Mouse (Mus musculus): ENCODE measurements around the gene Cabp7.
A peak's percentile ranks its signal among the peaks of the same experiment; 100 is the strongest.

The Cabp7 gene

DNA sequence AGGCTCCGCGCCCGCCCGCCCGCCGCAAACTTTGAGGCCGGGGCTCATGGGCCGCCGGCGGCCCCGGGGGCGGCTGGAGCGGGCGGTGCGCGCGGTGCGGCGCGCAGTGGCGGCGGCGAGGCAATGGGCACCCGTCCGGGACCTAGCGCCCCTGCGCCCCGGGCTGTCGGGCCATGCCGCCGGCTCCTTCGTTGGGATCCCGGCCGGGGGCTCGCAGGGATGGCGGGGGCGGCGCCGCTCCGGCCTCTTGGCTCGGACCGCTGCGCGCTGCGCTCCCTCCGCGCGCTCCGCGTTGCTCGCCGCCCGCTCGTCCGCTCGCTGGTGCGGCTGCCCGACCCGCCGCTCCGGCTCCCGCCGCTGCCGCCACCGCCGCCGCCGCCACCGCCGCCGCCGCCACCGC is at the start of gene Cabp7:
TSS of gene Cabp7 (minus strand) at position 46 of the 400 bp plus-strand sequence.
- DNase-seq (ENCODE audit: low read depth, low spot score): no peak

DNA sequence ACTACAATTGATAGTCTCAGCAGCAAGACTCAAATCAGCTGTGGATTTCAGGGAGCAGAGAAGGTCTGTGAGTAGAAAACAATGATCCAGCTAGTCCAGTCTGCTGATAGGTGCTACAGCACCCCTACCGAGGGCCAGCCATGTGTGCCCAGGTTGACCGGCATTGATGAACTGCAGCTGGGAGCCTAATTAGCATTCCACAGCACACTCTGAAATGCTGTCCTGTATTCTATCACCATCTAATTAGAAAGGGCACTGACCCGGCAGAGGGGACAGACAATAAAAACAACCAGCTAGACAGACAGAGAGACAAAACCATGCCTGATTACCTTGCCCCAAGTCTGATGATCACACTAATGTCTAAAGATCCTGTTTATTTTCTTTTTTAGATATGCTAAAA is 46.4 kb upstream of the Cabp7 start:
- no peak for DNase-seq (ENCODE audit: low read depth, low spot score)

DNA sequence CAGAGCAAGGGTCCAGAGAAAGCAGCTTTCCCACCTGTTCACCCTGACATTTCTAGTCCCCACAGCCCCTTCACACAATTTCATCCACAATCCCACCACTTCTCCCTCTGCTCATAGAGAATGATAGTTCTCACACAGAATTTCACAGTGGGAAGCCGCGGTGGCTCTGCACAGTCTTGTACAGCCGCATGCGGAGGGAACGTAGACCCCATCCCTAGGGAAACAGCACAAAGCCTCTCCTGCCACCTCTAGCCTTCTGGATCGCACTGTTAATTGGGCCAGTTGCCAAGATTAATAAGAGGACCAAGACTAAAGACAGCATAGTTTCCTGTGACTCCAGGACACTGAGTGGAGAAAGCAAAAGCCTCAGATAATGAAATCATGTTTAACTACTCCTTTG is 45.0 kb upstream of the Cabp7 start:
- no peak for DNase-seq (ENCODE audit: low read depth, low spot score)

DNA sequence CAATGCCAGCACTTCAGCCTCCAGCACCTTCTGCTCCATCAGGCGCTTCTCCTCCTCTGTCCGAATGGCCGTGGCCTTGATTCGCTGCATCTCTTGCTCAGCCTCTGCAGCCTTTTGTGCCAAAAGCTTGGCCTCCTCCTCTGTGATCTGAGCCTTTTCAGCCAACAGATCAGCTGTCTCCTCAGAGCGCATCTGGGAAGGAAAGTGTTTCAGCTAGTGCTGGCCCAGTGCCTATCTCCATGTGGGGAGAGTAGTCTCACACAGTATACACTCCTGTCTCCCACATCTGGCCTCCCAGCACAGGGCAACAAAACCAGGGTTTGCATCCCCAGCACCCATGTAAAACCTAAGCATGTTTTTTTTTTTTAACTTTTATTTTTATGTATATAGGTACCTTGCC is 43.1 kb upstream of the Cabp7 start:
- DNase-seq (ENCODE audit: low read depth, low spot score): no peak

DNA sequence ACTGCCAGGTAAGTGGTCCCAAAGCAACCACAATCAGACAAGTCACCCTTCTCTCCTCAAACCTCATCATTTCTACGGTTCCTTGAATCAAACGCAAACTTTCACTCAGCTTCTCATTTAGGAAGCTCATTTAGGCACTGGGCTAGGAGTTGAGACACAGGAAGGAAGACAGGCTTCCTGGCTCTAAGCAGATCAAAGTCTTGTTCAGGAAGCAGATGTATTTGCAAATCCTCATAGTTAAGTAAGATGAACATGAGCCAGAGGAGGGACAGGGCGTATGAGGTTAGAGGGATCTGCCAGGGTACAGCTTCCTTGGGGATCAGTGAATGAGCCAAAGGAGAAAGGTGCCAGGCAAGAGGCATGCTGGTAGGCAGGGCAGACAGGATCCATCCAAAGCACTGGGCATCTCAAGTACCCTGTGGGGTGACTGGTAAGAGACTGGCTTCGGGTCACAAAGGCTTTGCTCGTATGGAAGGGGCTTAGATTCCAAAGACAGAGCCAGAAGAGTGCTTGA is 38.1 kb upstream of the Cabp7 start:
- no peak for DNase-seq (ENCODE audit: low read depth, low spot score)

DNA sequence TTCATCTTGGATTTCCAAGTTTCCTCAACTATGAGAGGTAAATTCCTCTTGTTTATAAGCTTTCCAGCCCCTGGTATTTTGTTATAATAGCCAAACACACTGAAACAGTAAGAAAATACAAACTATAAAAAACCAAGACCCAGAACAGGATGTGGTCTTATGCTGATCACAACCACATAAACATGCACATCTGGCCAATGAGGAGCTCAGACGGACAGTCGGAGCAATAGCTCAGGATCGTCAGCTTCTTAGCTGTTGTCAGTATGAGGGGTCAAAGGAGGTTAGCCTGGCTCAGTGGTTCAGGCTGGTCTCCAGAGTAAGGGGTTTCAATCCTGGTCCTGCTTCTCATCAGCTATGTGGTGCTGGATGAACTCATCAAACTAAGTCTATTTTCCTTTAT is 36.5 kb upstream of the Cabp7 start:
- DNase-seq (ENCODE audit: low read depth, low spot score): no peak

DNA sequence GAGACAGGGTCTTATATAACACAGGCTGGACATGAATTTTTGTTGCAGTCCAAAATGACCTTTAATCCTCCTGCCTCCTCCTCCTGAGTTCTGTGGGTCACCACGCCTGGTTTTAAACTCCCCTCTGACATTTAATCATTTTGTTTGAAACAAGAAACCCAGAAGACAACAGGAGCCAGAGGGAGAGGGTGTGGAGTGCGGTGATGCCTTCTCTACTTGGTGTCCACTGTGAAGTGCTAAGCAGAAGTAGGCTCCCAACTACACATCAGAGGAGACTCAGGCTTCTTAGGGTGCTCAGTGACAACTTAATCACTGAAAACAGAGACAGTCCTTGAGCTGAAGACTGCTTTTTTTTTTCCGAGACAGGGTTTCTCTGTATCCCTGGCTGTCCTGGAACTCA is 34.3 kb upstream of the Cabp7 start:
- DNase-seq (ENCODE audit: low read depth, low spot score): no peak

DNA sequence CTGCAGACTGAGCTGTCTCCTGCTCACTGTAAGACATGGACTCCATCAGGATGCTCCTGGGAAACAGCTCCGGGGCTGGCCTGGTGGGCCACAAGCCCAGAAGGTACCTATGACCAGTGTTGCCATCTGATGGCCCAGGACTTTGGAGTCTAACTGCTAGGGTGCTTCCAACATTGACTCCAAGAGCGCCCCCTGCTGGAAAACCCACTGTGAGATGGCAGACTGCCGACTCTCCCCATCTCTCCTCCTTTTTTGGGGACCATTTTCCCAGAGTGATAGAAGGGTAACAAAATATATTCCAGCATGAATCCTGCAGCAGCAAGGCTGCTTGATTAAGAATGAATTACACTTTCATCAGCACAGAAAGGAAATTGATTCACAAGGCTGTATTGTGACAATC is 26.3 kb upstream of the Cabp7 start:
- peak; percentile 56 for DNase-seq (ENCODE audit: low read depth, low spot score)

DNA sequence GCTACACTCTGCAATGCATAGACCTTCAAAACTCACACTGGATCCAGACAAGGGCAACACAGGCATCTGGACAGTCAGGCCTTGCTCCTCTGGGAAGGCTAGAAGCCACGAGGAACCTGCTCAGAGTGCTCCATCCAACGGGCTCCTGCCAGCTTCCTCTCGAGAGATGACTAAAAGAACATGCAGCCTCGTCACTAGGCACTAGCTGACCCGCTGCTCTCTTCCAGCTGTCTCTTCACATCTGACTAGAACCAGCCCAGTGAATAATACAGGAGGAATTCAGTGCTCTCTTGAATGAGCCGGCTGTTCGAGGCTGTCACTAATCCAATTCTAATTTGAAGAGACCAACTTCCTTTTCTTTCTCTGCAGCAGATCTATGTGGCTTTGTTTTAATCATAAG is 25.2 kb upstream of the Cabp7 start:
- DNase-seq (ENCODE audit: low read depth, low spot score): no peak

DNA sequence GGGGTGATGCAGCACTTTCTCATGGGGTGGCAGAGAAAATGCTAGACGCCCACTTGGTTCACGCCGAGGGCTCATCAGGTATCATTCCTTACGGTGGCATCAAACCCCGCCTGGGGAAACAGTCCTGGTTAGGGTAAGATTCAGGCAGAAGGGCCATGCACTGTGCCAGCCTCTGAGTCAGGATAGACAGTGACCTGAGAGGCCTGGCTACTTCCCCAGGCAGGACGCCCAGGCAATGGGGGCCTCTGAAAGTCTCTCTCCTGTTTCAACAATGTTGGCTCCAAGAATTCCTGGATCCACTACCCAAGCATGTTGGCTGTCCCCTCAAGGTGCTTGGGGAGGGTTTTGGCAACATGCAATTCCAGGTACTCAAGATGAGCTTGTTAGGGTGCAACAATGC is 23.3 kb upstream of the Cabp7 start:
- no peak for DNase-seq (ENCODE audit: low read depth, low spot score)

DNA sequence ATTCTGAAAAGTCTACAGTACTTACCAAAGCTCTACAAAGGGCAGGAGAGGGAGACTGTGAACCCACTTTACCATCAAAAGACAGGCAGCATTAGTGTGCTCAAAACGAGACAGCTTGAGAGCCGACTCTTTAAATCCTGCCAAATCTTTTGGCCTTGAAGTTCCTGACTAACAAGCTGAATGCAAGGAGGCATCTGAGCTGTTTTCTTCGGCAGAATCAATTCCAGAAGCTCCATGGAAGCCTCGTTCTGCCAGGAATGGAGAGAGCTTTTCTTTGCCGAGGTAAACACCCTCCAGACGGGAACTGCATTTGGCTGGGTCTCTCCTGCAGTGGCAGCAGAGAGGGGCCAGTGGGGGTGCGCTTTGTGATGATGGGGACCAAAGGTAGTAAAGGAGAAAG is 22.7 kb upstream of the Cabp7 start:
- DNase-seq (ENCODE audit: low read depth, low spot score): no peak

DNA sequence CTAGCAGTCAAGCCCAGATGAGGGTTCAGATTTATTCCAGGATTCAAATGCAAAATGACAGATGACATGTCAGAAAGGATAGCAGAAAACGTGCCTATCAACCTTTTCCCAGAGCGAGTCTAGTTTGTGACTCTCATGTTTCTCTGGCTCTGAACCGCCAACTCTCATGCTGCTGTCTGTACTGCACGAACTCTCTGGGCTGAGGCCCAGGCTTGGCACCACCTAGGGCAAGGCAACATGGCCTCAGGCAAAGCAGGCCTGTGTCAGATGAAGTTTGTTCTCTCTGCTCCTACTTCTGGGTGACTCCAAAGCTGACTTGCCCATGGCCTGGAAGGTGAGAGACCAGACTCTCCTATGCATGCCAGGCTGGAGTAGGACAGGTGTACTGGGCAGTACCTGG is 21.8 kb upstream of the Cabp7 start:
- DNase-seq (ENCODE audit: low read depth, low spot score): no peak

DNA sequence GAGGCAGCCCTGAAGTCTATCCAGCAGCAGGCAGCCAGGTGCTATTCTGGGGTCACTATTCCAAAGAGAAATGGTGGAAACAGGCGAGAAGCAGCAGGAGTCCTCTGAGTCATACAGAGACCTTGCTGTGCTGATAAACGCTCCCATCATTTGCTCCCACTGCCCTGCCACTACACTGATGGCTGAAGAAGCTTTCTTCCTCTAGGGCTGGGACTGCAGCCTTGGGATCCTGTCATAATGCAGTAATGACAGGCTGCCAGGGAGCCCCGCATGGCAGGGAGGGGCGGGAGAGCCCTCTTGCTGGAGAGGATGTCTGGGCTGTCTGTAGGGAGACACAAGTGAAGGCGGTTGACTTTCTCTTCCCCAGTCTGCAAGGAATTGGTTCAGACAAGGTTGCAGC is 17.9 kb upstream of the Cabp7 start:
- no peak for DNase-seq (ENCODE audit: low read depth, low spot score)

DNA sequence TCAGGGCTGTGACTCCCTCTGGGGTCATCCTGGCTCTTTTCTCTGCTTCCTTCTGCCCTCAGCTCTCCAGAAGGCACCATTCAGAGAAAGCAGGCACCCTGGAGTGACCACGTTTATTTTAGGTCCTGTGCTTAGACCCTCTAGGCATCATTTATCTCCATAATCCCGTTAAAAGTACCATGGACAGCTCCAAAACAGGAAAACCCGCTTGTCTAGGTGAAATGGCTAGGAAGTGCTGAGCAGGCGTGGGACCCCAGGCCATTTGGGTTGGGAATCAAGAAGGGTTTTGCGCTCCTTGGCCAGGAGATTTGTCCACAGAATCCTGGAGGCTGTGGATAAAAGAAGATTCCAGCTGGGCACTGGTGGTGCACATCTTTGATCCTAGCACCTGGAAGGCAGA is 17.1 kb upstream of the Cabp7 start:
- DNase-seq (ENCODE audit: low read depth, low spot score): no peak

DNA sequence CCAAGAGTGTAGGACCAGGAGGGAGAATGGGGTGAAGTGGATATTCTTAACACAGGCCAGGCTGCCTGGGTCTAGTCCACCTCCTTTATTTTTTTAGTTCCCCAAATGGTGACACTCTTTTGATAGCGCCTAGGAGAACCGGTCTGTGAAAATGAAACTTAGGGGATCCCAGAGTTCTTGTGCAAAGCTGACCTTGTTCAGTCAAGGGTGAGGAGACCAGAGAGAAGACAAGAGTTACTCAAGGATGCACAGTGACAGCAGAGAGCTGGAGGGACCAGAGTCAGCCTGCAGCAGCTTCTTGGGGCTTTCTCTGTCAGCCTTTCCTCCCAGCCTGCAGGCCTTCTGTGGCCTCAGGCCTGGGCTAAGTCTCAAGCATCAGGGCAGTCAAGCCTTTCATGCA is 15.9 kb upstream of the Cabp7 start:
- no peak for DNase-seq (ENCODE audit: low read depth, low spot score)

DNA sequence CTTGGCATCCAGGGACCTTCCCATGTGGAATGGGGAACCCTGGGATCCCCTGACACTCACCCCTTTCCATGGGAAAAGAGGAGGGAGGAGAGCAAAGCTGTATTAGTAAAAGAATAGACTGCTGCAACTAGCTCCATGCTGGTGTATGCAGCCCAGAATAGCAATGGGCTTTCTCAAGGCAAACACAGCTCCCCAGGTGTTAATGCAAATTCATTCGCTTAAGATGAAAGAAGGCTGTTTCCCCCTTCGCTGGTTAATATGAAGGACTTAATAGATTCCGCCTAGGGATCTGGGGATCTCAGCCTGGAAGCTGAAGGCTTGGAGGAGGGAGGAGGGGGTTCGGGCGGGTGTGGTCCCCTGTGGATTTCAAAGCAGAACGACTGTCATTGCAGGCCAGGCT is 15.4 kb upstream of the Cabp7 start:
- no peak for DNase-seq (ENCODE audit: low read depth, low spot score)

DNA sequence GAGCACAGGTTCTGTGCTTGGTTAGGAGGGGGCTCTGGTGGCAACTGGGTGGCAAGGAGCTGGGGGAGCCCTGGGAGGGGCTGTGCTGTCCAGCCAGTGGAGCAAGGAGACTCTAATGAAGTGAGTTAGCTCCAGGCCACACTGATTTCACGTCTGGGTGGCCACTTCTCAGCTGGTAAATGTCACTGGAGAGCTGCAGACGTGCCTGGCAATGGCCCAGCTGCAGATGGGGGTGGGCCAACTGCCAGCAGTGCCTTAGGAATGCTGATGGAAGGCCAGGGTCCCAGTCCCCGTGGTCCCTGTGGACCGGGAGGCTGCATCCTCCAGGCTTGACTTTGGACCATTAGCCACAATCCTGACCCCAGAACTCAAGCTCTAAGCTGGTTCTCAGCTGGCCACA is 13.9 kb upstream of the Cabp7 start:
- DNase-seq (ENCODE audit: low read depth, low spot score): no peak

DNA sequence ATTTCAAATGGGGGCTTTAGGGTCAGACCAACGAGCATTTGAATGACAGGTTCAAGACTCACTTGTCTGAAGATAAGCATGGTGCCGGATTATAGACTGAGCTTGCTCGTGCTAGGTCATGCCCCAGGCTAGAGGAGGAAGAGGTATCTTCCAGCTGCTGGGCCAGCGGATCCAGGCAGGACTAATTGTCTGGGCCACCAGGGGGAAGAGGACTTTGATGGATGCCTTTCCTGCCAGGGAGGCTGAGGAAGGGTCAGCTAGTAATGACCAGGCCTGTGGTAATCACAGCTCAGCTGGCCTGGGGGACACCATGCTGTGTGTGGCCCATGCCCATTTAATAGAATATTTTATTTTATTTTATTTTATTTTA is 11.2 kb upstream of the Cabp7 start:
- DNase-seq (ENCODE audit: low read depth, low spot score): no peak

DNA sequence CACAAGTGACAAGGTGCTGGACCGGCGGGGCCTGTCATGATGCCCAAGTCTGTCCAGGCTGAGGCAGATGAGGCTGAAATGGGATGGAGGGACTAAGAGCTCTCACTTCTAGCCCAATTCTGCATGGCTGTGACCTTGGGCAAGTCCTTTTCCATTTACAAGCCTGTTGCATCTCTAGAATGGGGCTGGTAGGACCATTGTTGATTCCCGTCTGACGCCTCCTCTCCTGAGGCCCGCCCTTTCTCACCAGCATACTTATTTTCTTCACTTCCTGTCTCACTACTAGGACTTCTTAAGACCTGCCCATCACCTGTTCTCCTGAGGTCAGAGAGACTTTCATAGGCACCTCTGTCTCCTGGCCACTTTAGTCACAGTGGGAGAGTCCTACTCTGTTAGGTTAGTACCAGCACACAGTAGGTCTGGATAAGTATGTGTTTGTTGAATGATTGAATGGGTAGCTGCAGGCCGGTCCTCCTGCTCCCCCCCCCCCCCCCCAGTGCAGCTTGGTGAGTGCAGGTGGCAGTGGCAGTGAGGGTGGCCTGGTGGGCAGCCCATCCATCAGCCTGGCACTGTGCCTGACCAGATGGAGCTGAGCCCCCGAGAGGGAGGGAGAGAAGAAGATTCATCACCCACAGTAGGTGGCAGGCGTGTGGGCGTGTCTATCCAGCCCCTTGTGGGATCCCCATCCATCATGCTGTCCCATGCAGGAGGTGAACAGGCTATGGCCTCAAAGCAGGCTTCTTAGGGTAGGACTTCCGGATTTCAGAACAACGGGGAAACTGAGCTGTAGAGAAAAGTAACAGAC is 10.6 kb upstream of the Cabp7 start:
- no peak for DNase-seq (ENCODE audit: low read depth, low spot score)

DNA sequence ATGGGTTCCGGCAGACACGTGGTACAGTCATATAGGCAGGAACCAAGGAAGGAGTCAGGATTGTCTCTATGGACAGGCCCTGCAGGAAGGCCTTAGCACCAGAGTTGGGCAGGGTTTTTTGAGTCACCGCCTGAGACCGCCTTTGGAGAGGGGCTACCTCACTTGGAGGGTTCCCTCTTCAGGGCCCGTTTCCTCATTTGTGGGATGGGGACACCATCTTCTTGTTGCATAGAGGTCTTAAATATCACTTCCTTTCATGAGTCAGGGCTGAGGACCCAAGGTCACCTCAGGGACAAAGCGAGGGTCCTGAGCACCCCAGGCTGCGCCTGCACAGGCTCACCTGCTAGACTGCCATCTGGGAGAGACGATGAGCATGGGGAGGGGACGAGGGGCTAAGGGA is 9.9 kb upstream of the Cabp7 start:
- no peak for DNase-seq (ENCODE audit: low read depth, low spot score)

DNA sequence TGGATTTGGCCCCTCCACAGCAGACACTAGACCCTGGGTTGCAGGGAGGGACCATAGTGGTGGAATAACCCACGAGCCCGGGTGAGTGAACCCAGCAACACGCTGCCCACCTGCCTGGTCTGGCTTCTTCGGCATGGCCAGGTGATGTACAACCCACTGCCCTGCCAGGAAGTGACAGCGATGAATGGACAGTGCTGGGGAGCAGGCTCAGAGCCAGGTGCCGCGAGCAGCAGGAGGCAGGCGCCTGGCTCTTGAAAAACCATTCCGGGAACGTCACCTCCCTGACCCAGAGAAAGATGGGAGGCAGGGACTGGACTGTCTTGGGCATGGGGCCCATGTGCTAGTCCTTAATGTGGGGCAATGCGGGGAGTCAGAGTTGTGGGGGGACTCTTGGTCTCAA is 8.3 kb upstream of the Cabp7 start:
- no peak for DNase-seq (ENCODE audit: low read depth, low spot score)

DNA sequence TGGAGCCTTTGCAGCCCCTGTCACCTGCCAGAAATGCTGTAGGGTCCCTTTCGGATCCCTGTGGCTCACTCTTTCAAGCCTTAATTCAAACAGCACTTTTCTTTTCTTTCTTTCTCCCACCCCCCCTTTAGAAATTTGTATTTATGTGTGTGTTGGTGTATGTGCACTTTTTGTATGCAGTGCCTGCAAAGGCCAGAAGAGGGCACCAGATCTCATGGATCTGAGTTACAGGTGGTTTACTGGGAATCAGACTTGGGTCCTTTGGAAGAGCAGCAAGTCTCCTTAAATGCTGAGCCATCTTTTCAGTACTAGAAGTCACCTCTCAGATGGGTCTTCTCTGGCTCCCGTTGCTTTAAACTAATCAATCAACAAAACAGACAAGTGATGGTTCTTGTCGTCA is 7.5 kb upstream of the Cabp7 start:
- DNase-seq (ENCODE audit: low read depth, low spot score): no peak

DNA sequence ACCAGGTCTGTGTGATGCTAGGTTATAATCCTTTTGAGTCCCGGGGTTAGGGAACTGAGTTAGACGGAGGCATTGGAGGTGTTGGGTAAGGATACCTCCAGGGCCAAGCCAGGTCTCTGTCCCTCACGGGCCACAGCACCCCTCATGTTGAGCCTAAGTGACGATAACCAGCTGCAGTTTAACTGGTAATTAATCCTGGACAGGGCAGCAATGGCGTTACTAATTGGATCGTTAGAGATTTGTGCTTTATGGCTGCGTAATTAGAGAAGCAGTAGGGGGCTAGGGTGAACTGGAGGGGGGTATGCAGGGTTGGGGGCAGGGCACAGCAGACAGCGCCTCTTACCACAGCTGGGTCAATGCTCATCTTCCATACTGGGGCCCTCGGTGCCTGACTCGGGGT is 6.3 kb upstream of the Cabp7 start:
- DNase-seq (ENCODE audit: low read depth, low spot score): no peak

DNA sequence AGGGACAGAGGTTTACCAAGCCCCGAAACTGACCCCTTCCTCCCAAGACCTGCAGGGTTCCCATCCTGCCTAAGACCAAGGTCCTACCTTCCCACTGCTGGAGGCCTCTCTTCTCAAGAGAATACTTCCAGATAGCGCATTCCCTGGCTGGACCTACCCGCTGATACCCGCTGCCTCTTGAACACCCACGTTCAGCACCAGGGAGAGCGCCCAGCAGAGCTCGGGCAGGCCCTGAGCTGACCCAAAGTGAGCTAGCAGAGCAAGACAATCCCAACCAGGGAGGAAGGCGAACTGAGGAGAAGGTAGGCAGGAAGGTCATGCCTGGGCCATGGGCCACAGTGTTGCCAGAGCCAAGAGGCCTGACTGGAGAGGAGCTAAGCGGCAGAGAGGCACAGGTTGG is 3.7 kb upstream of the Cabp7 start:
- DNase-seq (ENCODE audit: low read depth, low spot score): no peak

Measured in retina, postnatal 7 days (tissue).